Comparison of ENCODE assay signal across 8 mouse cellular contexts in genomic region chr19:5637069-5638047, GRCm38 (mm10). TPM values are rescaled to one million over a fixed set of nuclear protein-coding genes. Genes with fewer than 3 reads are reported as not detected.
DNase-seq lines count a peak whose midpoint lies in the region; ATAC-seq lines count a peak whose summit lies in the region.

TSS of gene Rela (plus strand) at chr19:5637483.

- peak; percentile 92 for DNase-seq in CD4-positive, CD25-positive, alpha-beta regulatory T cell, adult 2 months (ENCODE audit: low read depth, low spot score)
- peak; percentile 65 for DNase-seq in fibroblast of lung, adult 2 months (ENCODE audit: low read depth)
- DNase-seq in kidney, postnatal 14 days, result peak; percentile 94
- peak; percentile 77 for DNase-seq in liver, embryonic 13.5 days
- peak; percentile 88 for DNase-seq in neural tube, embryonic 10.5 days (ENCODE audit: extremely low spot score, low spot score)

- H3K4me1 ChIP-seq in brown adipose tissue, adult 24 weeks (ENCODE audit: control insufficient read depth, insufficient read depth, insufficient read length, low read length), result 0 out of 2 replicates have a peak, but pooled peaks cover 4% of the 10 kb centered on the region
- H3K4me1 ChIP-seq in heart, embryonic 14.5 days (ENCODE audit: control insufficient read depth in 2 of 2, insufficient read depth in 2 of 2, low read length in 2 of 2), result peaks cover 18 to 36% of the 10 kb centered on the region in 2 experiments
- peaks cover 53% of the 10 kb centered on the region for H3K4me1 ChIP-seq in liver, embryonic 13.5 days (replicated peaks)
- H3K4me1 ChIP-seq in stomach, embryonic 16.5 days (ENCODE audit: control insufficient read depth, insufficient read depth, low read length), result peaks cover 22% of the 10 kb centered on the region

- under 1% methylated on average over 93 of the region's 109 CpGs for WGBS in heart, embryonic 14.5 days
- under 1% methylated on average over 106 of the region's 109 CpGs for WGBS in liver, embryonic 13.5 days (ENCODE audit: insufficient replicate concordance)
- under 1% methylated on average over 104 of the region's 109 CpGs for WGBS in stomach, embryonic 16.5 days

- H3K9me3 ChIP-seq in heart, embryonic 14.5 days (ENCODE audit: control insufficient read depth, low read length), result no peaks in the 10 kb centered on the region
- H3K9me3 ChIP-seq in liver, embryonic 13.5 days (replicated peaks), result no peaks in the 10 kb centered on the region
- no peaks in the 10 kb centered on the region for H3K9me3 ChIP-seq in stomach, embryonic 16.5 days (replicated peaks; ENCODE audit: control insufficient read depth, low read length)

- no peaks in the 10 kb centered on the region for H3K27me3 ChIP-seq in heart, embryonic 14.5 days (ENCODE audit: control insufficient read depth, insufficient read depth, low read length)
- H3K27me3 ChIP-seq in liver, embryonic 13.5 days, result no peaks in the 10 kb centered on the region
- H3K27me3 ChIP-seq in stomach, embryonic 16.5 days (ENCODE audit: control insufficient read depth, insufficient read depth, low read length), result no peaks in the 10 kb centered on the region

- peak within 1 kb of the TSS; percentile 89 for H3K4me2 ChIP-seq in heart, embryonic 14.5 days (ENCODE audit: low read length)
- peak within 1 kb of the TSS; percentile 93 for H3K4me2 ChIP-seq in liver, embryonic 13.5 days
- H3K4me2 ChIP-seq in stomach, embryonic 16.5 days (ENCODE audit: low read depth, low read length), result peak within 1 kb of the TSS; percentile 97

- H3K4me3 ChIP-seq in brown adipose tissue, adult 24 weeks (ENCODE audit: insufficient read depth, low read depth, low read length), result peak within 1 kb of the TSS; percentile 93
- H3K4me3 ChIP-seq in heart, embryonic 14.5 days (ENCODE audit: control insufficient read depth in 1 of 2, insufficient read depth in 1 of 2, low read depth in 1 of 2, low read length in 2 of 2), result peak within 1 kb of the TSS; percentile 69 to 86
- H3K4me3 ChIP-seq in liver, embryonic 13.5 days (replicated peaks), result peak within 1 kb of the TSS; percentile 86
- H3K4me3 ChIP-seq in stomach, embryonic 16.5 days (replicated peaks; ENCODE audit: low read length), result peak within 1 kb of the TSS; percentile 87

- peak within 1 kb of the TSS; percentile 94 for H3K9ac ChIP-seq in heart, embryonic 14.5 days (ENCODE audit: low read length)
- H3K9ac ChIP-seq in liver, embryonic 13.5 days, result peak within 1 kb of the TSS; percentile 90
- peak within 1 kb of the TSS; percentile 96 for H3K9ac ChIP-seq in stomach, embryonic 16.5 days (ENCODE audit: low read length)

- peak within 1 kb of the TSS; percentile 97 for H3K27ac ChIP-seq in brown adipose tissue, adult 24 weeks (replicated peaks; ENCODE audit: low read depth, low read length)
- peak within 1 kb of the TSS; percentile 91 to 95 for H3K27ac ChIP-seq in heart, embryonic 14.5 days (replicated peaks in 1 of 2; ENCODE audit: control insufficient read depth in 1 of 2, insufficient read depth in 1 of 2, low read depth in 2 of 2, low read length in 2 of 2)
- peak within 1 kb of the TSS; percentile 87 for H3K27ac ChIP-seq in liver, embryonic 13.5 days
- H3K27ac ChIP-seq in stomach, embryonic 16.5 days (ENCODE audit: low read length), result peak within 1 kb of the TSS; percentile 97

- peak; percentile 82 for ATAC-seq in heart, embryonic 14.5 days (ENCODE audit: insufficient number of reproducible peaks, insufficient read depth, low FRiP score, low read depth)
- ATAC-seq in liver, embryonic 13.5 days (ENCODE audit: low read depth), result peak; percentile 84
- ATAC-seq in stomach, embryonic 16.5 days (ENCODE audit: insufficient read depth, low FRiP score), result peak; percentile 87

- H3K36me3 ChIP-seq in heart, embryonic 14.5 days (ENCODE audit: control insufficient read depth, insufficient read depth, low read length), result peaks cover 39% of the 10 kb centered on the region
- H3K36me3 ChIP-seq in liver, embryonic 13.5 days, result peaks cover 35% of the 10 kb centered on the region
- H3K36me3 ChIP-seq in stomach, embryonic 16.5 days (ENCODE audit: control insufficient read depth, insufficient read depth, low read length), result peaks cover 18% of the 10 kb centered on the region

RNA-seq across cellular contexts. Expression of gene Rela, which starts in this region (rescaled TPM):
- polyA plus RNA-seq in brown adipose tissue, adult 24 weeks (2012; ENCODE audit: insufficient read depth, insufficient read length, missing spikeins), result 22.8 and 24.6 TPM in 2 replicates
- polyA plus RNA-seq in heart, embryonic 14.5 days (2014; fragmentation: Nextera tagmentation; extraction: Ambion mirVana), result 35.1 and 36.9 TPM in 2 replicates
- 24.5 and 28.8 TPM in 2 replicates for polyA plus RNA-seq in liver, embryonic 13.5 days (2015; fragmentation: Nextera tagmentation; extraction: Ambion mirVana)
- polyA plus RNA-seq in stomach, embryonic 16.5 days (2015; fragmentation: Nextera tagmentation; extraction: Ambion mirVana), result 47.9 and 50.3 TPM in 2 replicates

Comparison
In these comparisons a context has a peak if more than half of its experiments do, and no peak if none do; other contexts are left out.
1. Peak in every context shown above with its lines: DNase-seq, ATAC-seq, H3K4me3 ChIP-seq and H3K27ac ChIP-seq.